Mouse (Mus musculus): ENCODE data around the gene Slc10a7. TPM values are rescaled to one million over a fixed set of nuclear protein-coding genes. Genes with fewer than 3 reads are reported as not detected.

Gene Slc10a7
- polyA plus RNA-seq, 1 experiment from 2014 or later, result 4.1 TPM

DNA sequence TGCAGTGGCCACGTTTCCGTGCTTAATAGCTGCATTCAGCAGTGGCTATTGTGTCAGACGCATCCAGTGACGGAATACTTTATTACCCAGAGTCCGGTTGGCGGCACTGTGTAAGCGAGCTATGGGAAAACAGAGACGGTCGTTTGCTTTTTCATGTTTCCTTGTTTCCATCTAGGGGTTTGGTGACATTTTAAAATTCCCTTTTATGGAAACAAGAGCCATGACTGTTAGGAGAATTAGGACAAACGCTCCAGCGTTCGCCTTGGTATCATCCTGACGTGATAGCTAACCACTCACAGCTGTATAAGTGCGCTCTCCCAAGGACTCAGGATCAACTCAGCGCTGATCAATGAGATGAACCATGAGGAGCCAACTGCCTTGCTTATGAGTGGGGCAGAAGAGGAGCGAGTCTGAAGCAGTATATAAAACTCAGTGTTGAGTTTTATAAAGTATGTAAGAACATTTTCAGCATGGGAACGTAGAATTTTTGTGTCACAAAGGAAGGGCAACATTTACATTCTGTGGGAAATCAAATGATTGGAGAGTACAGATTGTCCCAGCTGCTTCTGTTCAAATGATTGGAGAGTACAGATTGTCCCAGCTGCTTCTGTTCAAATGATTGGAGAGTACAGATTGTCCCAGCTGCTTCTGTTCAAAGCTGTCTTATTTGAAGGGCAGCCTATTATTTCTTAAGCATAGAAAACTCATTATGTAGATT lies 125.5 kb downstream of the Slc10a7 start:
- Histone ChIP-seq H3K4me2 (ENCODE audit: low read depth, low read length) (no peak overlapping the region), H3K36me3 (replicated peaks; ENCODE audit: insufficient read depth, low read length) (no peaks in the 10 kb centered on the region), H3K4me1 (ENCODE audit: insufficient read depth) (peaks cover 3% of the 10 kb centered on the region; the same call in 1 of the 2 replicates), H3K9me3 (ENCODE audit: low read length) (no peaks in the 10 kb centered on the region), H3K27me3 (ENCODE audit: insufficient read depth, low read length) (no peaks in the 10 kb centered on the region), H3K27ac (ENCODE audit: low read depth) (no peak overlapping the region), H3K4me3 (ENCODE audit: low read depth, low read length) (no peak overlapping the region), H3K9ac (replicated peaks) (no peak overlapping the region)
- DNase-seq (no peak), ATAC-seq (no peak)
- TF ChIP-seq CTCF (IDR thresholded peaks at IDR 0.05; ENCODE audit: low read depth) (no peak), EP300 (IDR thresholded peaks at IDR 0.05; ENCODE audit: low read depth) (0 out of 2 replicates have a peak, but pooled peaks have one; percentile 18)
- WGBS (ENCODE audit: insufficient replicate concordance), result 84% methylated on average over 17 of the region's 17 CpGs

DNA sequence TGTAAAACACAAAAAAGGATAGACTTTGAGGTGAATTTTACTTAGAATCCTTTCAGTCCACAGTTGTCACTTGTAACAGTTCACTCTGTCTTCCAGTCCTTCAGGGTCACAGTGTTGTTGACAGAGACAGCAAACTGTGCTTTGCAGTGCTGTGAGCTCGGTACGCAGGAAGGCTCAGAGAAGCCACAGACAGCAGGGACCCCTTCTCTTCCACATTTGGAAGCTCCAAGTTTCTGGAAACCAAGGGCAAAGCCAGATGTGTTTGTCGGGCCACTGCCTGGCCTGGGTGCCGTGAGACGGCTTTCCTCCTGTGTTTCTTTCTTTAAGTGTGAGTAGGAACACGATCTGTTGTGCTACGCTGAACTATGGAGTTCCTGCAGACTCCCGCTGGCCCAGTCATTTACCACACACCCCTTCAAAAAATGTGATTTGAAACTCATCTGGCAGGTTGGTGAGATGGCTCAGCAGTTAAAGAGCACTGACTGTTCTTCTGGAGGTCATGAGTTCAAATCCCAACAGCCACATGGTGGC lies 126.2 kb downstream of the Slc10a7 start:
- 81% methylated on average over 8 of the region's 8 CpGs for WGBS (ENCODE audit: insufficient replicate concordance)
- TF ChIP-seq CTCF (IDR thresholded peaks at IDR 0.05; ENCODE audit: low read depth) (no peak), EP300 (IDR thresholded peaks at IDR 0.05; ENCODE audit: low read depth) (no peak)
- no peak for DNase-seq
- no peaks in the 10 kb centered on the region for H3K9me3 ChIP-seq (ENCODE audit: low read length)
- no peak overlapping the region for H3K4me3 ChIP-seq (ENCODE audit: low read depth, low read length)
- no peak overlapping the region for H3K4me2 ChIP-seq (ENCODE audit: low read depth, low read length)
- peaks cover 3% of the 10 kb centered on the region; the same call in 1 of the 2 replicates for H3K4me1 ChIP-seq (ENCODE audit: insufficient read depth)
- no peak for ATAC-seq
- no peak overlapping the region for H3K27ac ChIP-seq (ENCODE audit: low read depth)
- no peaks in the 10 kb centered on the region for H3K27me3 ChIP-seq (ENCODE audit: insufficient read depth, low read length)
- H3K36me3 ChIP-seq (replicated peaks; ENCODE audit: insufficient read depth, low read length), result no peaks in the 10 kb centered on the region
- no peak overlapping the region for H3K9ac ChIP-seq (replicated peaks)

DNA sequence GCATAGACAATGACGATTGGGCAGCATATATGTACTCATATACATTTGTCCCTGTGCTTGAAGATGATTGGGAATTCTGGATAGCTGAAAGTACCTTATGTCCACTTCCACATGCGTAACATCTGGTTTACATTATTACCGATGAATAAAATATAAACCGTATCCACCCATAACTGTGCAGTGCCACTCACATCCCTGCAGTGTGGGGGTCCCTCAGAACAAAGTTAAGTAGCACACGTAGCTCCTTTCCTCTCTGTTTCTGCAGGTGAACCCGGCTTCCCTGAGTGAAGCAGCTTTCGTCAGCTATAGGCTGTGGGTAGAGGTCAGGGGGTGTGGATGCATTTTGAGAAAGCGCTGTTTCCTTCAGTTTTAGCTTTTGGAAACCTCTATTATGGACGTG lies 132.8 kb downstream of the Slc10a7 start:
- TF ChIP-seq EP300 (IDR thresholded peaks at IDR 0.05; ENCODE audit: low read depth), result no peak
- no peak for TF ChIP-seq CTCF (IDR thresholded peaks at IDR 0.05; ENCODE audit: low read depth)
- H3K4me1 ChIP-seq (ENCODE audit: insufficient read depth), result no peaks in the 10 kb centered on the region
- no peaks in the 10 kb centered on the region for H3K36me3 ChIP-seq (replicated peaks; ENCODE audit: insufficient read depth, low read length)
- DNase-seq (no peak), ATAC-seq (no peak)
- no peak overlapping the region for H3K4me2 ChIP-seq (ENCODE audit: low read depth, low read length)
- no peak overlapping the region for H3K4me3 ChIP-seq (ENCODE audit: low read depth, low read length)
- no peak overlapping the region for H3K27ac ChIP-seq (ENCODE audit: low read depth)
- H3K9ac ChIP-seq (replicated peaks), result no peak overlapping the region
- WGBS (ENCODE audit: insufficient replicate concordance), result 87% methylated on average over 9 of the region's 9 CpGs
- 0 out of 2 replicates have a peak, but pooled peaks cover 3% of the 10 kb centered on the region for H3K9me3 ChIP-seq (ENCODE audit: low read length)
- H3K27me3 ChIP-seq (ENCODE audit: insufficient read depth, low read length), result no peaks in the 10 kb centered on the region

DNA sequence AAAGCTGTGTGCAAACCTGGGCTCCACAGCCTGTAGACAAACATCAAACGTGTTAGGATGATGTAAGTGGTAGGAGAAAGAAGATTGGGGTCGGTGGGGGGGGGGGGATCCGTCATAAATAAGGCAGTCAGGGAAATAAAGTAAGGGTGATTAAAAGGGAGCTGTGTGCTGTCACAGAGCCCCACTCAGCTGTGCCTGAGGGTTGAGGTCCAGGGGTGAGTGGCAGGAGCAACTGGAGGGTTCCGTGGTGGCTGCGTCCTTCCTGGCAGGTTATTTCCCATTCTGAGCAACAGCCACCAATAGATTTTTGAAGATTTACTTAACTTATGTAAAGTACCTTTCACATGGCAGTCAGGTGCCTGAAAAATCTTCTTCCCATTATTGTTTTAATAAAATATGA lies 133.2 kb downstream of the Slc10a7 start:
- H3K27me3 ChIP-seq (ENCODE audit: insufficient read depth, low read length), result no peaks in the 10 kb centered on the region
- no peak for ATAC-seq
- no peak overlapping the region for H3K9ac ChIP-seq (replicated peaks)
- H3K4me3 ChIP-seq (ENCODE audit: low read depth, low read length), result no peak overlapping the region
- no peaks in the 10 kb centered on the region for H3K4me1 ChIP-seq (ENCODE audit: insufficient read depth)
- 73% methylated on average over 5 of the region's 5 CpGs for WGBS (ENCODE audit: insufficient replicate concordance)
- H3K27ac ChIP-seq (ENCODE audit: low read depth), result no peak overlapping the region
- DNase-seq, result no peak
- H3K9me3 ChIP-seq (ENCODE audit: low read length), result 0 out of 2 replicates have a peak, but pooled peaks cover 3% of the 10 kb centered on the region
- no peaks in the 10 kb centered on the region for H3K36me3 ChIP-seq (replicated peaks; ENCODE audit: insufficient read depth, low read length)
- H3K4me2 ChIP-seq (ENCODE audit: low read depth, low read length), result no peak overlapping the region
- no peak for TF ChIP-seq EP300 (IDR thresholded peaks at IDR 0.05; ENCODE audit: low read depth)
- no peak for TF ChIP-seq CTCF (IDR thresholded peaks at IDR 0.05; ENCODE audit: low read depth)

DNA sequence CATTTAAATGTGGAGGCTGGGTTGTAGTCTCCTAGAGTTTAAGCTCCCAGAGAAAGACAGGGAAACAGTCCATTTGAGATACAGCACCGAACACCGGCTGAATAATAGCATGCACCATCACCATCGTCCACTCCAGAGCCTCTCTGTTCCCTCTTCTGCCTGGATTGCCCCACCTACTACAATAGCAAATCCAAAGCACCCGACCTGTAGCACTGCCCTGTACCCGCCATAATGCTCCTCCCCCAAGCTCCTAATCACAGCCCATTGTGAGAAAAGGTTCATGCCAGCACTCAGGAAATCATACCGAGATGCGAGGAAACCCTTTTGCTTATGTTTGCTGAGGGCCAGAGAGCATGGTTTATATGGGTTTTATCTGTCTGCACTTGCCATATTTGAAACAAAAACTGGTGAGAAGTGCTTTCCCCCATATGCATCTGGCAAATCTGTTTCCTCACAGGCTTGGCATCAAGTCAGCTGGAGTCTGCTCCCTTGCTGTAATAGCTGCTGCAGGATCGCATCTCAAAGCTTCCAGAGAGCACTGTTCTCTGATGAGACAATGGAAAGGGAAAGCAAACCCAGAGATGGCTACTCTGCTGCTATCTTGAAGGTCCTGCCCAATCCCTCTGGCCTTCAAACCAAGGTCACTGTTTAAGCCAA lies 138.0 kb downstream of the Slc10a7 start:
- Histone ChIP-seq H3K4me1 (ENCODE audit: insufficient read depth) (no peaks in the 10 kb centered on the region), H3K4me2 (ENCODE audit: low read depth, low read length) (no peak overlapping the region), H3K4me3 (ENCODE audit: low read depth, low read length) (no peak overlapping the region), H3K36me3 (replicated peaks; ENCODE audit: insufficient read depth, low read length) (no peaks in the 10 kb centered on the region), H3K27ac (ENCODE audit: low read depth) (no peak overlapping the region), H3K9me3 (ENCODE audit: low read length) (0 out of 2 replicates have a peak, but pooled peaks cover 3% of the 10 kb centered on the region), H3K9ac (replicated peaks) (no peak overlapping the region), H3K27me3 (ENCODE audit: insufficient read depth, low read length) (no peaks in the 10 kb centered on the region)
- DNase-seq (no peak), ATAC-seq (no peak)
- 68% methylated on average over 8 of the region's 8 CpGs for WGBS (ENCODE audit: insufficient replicate concordance)
- TF ChIP-seq EP300 (IDR thresholded peaks at IDR 0.05; ENCODE audit: low read depth) (no peak), CTCF (IDR thresholded peaks at IDR 0.05; ENCODE audit: low read depth) (no peak)

DNA sequence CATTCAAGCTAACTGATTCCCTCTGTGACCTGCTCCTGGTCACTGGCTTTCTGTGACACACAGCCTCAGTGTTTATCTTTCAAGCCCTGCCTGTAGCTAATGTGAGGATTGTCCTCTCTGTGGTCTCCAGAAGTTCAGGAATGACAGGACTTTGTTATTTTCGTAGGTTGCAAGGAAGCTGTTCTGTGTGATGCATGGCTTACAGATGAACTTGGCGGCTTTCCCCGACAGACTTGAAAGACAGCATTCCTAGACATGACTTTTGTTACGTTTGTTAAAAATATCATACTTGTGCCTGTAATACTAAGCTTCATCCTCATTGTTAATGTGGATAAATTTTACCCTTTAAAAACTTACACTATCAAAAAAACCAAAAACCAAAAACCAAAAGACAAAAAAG lies 138.7 kb downstream of the Slc10a7 start:
- Histone ChIP-seq H3K36me3 (replicated peaks; ENCODE audit: insufficient read depth, low read length) (no peaks in the 10 kb centered on the region), H3K9ac (replicated peaks) (no peak overlapping the region), H3K9me3 (ENCODE audit: low read length) (0 out of 2 replicates have a peak, but pooled peaks cover 3% of the 10 kb centered on the region), H3K27me3 (ENCODE audit: insufficient read depth, low read length) (no peaks in the 10 kb centered on the region), H3K27ac (ENCODE audit: low read depth) (no peak overlapping the region), H3K4me1 (ENCODE audit: insufficient read depth) (no peaks in the 10 kb centered on the region), H3K4me2 (ENCODE audit: low read depth, low read length) (no peak overlapping the region), H3K4me3 (ENCODE audit: low read depth, low read length) (no peak overlapping the region)
- no peak for DNase-seq
- no peak for ATAC-seq
- TF ChIP-seq CTCF (IDR thresholded peaks at IDR 0.05; ENCODE audit: low read depth), result no peak
- TF ChIP-seq EP300 (IDR thresholded peaks at IDR 0.05; ENCODE audit: low read depth), result no peak
- 77% methylated on average over 4 of the region's 4 CpGs for WGBS (ENCODE audit: insufficient replicate concordance)

Measured in liver, postnatal 0 days (tissue).